Mouse (Mus musculus) stomach, embryonic 16.5 days (tissue): Measurements from ENCODE around the gene Flnc. TPM values are rescaled to one million over a fixed set of nuclear protein-coding genes. Genes with fewer than 3 reads are reported as not detected.

Source experiments
- ATAC-seq: fragments of 200-750 bp; cut with Nextera tagmentation; 2 replicates; pipeline ENCODE4 v1.8.0; 2017; ENCODE audit warnings: moderate number of reproducible peaks, moderate TSS enrichment; ENCODE audit not compliant: insufficient read depth, low FRiP score
- H3K27ac ChIP-seq: fragments of 300-500 bp; sonication (generic); 2 replicates; pipeline ENCODE4 v1.5.1; 2014; ENCODE audit warnings: low read length
- H3K27me3 ChIP-seq: fragments of 300-500 bp; sonication (generic); 2 replicates; pipeline ENCODE4 v1.6.1; 2014; ENCODE audit warnings: low read length, control low read depth, mixed read lengths; ENCODE audit not compliant: control insufficient read depth, insufficient read depth
- H3K36me3 ChIP-seq: fragments of 300-500 bp; sonication (generic); 2 replicates; pipeline ENCODE4 v1.6.1; 2014; ENCODE audit warnings: low read length; ENCODE audit not compliant: control insufficient read depth, insufficient read depth
- H3K4me1 ChIP-seq: fragments of 300-500 bp; sonication (generic); 2 replicates; pipeline ENCODE4 v1.6.1; 2014; ENCODE audit warnings: low read length, control low read depth, mixed read lengths; ENCODE audit not compliant: control insufficient read depth, insufficient read depth
- H3K4me2 ChIP-seq: fragments of 300-500 bp; sonication (generic); 2 replicates; pipeline ENCODE4 v1.6.1; 2014; ENCODE audit warnings: low read depth, low read length, mixed read lengths
- H3K4me3 ChIP-seq: fragments of 300-500 bp; sonication (generic); replicated peaks from 2 replicates; pipeline ENCODE4 v1.5.1; 2014; ENCODE audit warnings: mild to moderate bottlenecking, low read length
- H3K9ac ChIP-seq: fragments of 300-500 bp; sonication (generic); 2 replicates; pipeline ENCODE4 v1.6.1; 2014; ENCODE audit warnings: low read length
- H3K9me3 ChIP-seq: fragments of 300-500 bp; sonication (generic); replicated peaks from 2 replicates; pipeline ENCODE4 v1.6.1; 2016; ENCODE audit warnings: low read length, control low read depth; ENCODE audit not compliant: control insufficient read depth
- WGBS: fragments of 180-500 bp; shearing (Covaris S2); extraction: QIAGEN DNeasy Blood & Tissue Kit; methylation state at CpG from one replicate; pipeline ENCODE4 v1.1.7; 2014; 5-methylcytosine and 5-hydroxymethylcytosine counted together
- microRNA-seq: library from miRNA; unstranded; fragments of <30 nt; microRNA quantifications from one replicate; pipeline ENCODE4, GENCODE M21; 2016
- polyA plus RNA-seq: library from polyadenylated mRNA; unstranded; fragments of >200 nt; fragmentation: Nextera tagmentation; extraction: Ambion mirVana; gene quantifications from 2 replicates; pipeline ENCODE4 v1.2.1, GENCODE M21; 2015

Flnc gene
- polyA plus RNA-seq, 1 experiment from 2014 or later: 21.8 TPM

GRCm38 (mm10) chr6:29506834-29507233 is 73.8 kb downstream of the Flnc start:
- WGBS: 24% methylated on average over 8 of the region's 8 CpGs
- no peaks in the 10 kb centered on the region for H3K27me3 ChIP-seq
- peaks cover 17% of the 10 kb centered on the region for H3K4me1 ChIP-seq
- no peaks in the 10 kb centered on the region for H3K36me3 ChIP-seq
- peak overlapping the region; percentile 70 for H3K4me2 ChIP-seq
- no peak overlapping the region for H3K27ac ChIP-seq
- H3K4me3 ChIP-seq: peak overlapping the region; percentile 66
- no peaks in the 10 kb centered on the region for H3K9me3 ChIP-seq
- peak overlapping the region; percentile 74 for H3K9ac ChIP-seq
- peak; percentile 7; the same call in 1 of the 2 replicates for ATAC-seq

GRCm38 (mm10) chr6:29507447-29508309 is 74.6 kb downstream of the Flnc start, which contains the start of gene Kcp:
Gene Kcp, minus strand, starts transcription at chr6:29507952.
- no peaks in the 10 kb centered on the region for H3K9me3 ChIP-seq
- ATAC-seq: peak; percentile 61
- H3K9ac ChIP-seq: peak within 1 kb of the TSS; percentile 74
- no peaks in the 10 kb centered on the region for H3K36me3 ChIP-seq
- under 1% methylated on average over 46 of the region's 47 CpGs for WGBS
- H3K4me1 ChIP-seq: peaks cover 18% of the 10 kb centered on the region
- H3K27me3 ChIP-seq: no peaks in the 10 kb centered on the region
- peak within 1 kb of the TSS; percentile 70 for H3K4me2 ChIP-seq
- 0 out of 2 replicates have a peak within 1 kb of the TSS, but pooled peaks have one; percentile 37 for H3K27ac ChIP-seq
- H3K4me3 ChIP-seq: peak within 1 kb of the TSS; percentile 66

DNA sequence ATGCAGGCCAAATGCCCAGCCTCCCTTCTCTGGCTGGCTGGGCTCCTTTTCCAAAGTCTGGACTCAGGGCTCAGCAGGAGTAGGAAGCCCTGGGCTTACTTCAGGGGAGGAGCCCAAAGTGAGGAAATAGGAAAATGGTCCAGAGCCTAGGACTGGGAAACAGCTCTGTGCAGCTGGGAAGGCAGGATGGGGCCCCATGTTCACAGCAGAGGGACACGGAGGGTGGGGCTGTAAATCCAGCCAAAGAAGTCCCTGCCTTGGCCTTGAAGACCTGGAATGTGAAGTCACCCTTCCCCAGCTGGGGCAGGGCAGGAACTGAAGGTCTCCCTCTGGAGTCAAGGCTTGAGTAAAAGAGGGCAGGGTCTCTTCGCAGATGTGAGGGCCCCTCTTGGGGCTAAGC is 76.0 kb downstream of the Flnc start:
- no peak for ATAC-seq
- peaks cover 27% of the 10 kb centered on the region for H3K4me1 ChIP-seq
- 19% methylated on average over 2 of the region's 2 CpGs for WGBS
- no peaks in the 10 kb centered on the region for H3K9me3 ChIP-seq
- peak overlapping the region; percentile 10; the same call in 1 of the 2 replicates for H3K9ac ChIP-seq
- H3K27me3 ChIP-seq: no peaks in the 10 kb centered on the region
- H3K36me3 ChIP-seq: no peaks in the 10 kb centered on the region
- H3K4me2 ChIP-seq: no peak overlapping the region
- no peak overlapping the region for H3K4me3 ChIP-seq
- peak overlapping the region; percentile 37 for H3K27ac ChIP-seq

Small RNA genes within 50 kb of the gene (microRNA-seq; reads per million reads assigned to microRNA genes)
- gene Gm26220 (not detected), gene Gm44354 (0.50 reads per million)

Other genes with a start within 250 kb of the Flnc start
- gene Impdh1, start 216.9 kb upstream of the Flnc start, polyA plus RNA-seq: 43.4 and 43.7 TPM in 2 replicates
- gene Hilpda, start 160.8 kb upstream of the Flnc start, polyA plus RNA-seq: 32.6 and 34.2 TPM in 2 replicates
- 0.28 and 0.31 TPM in 2 replicates for gene Fam71f2, start 153.7 kb upstream of the Flnc start, polyA plus RNA-seq
- gene Fam71f1, start 114.1 kb upstream of the Flnc start, polyA plus RNA-seq: not detected in 2 replicates
- 391 and 420 TPM in 2 replicates for gene Calu, start 85.2 kb upstream of the Flnc start, polyA plus RNA-seq
- gene Opn1sw, start 44.8 kb upstream of the Flnc start, polyA plus RNA-seq: 0.86 and 1.1 TPM in 2 replicates
- 14.4 and 15.4 TPM in 2 replicates for gene Ccdc136, start 36.9 kb upstream of the Flnc start, polyA plus RNA-seq
- gene Atp6v1f, start 34.5 kb downstream of the Flnc start, polyA plus RNA-seq: 228 and 239 TPM in 2 replicates
- not detected in 2 replicates for gene Atp6v1fnb, start 38.2 kb downstream of the Flnc start, polyA plus RNA-seq
- 16.9 TPM in 2 replicates for gene Kcp, start 74.7 kb downstream of the Flnc start, polyA plus RNA-seq
- 14.0 and 14.2 TPM in 2 replicates for gene Irf5, start 93.4 kb downstream of the Flnc start, polyA plus RNA-seq
- gene Tnpo3, start 176.6 kb downstream of the Flnc start, polyA plus RNA-seq: 75.1 and 84.9 TPM in 2 replicates